ENCODE assay signal across 22 mouse cellular contexts in the genomic region with DNA sequence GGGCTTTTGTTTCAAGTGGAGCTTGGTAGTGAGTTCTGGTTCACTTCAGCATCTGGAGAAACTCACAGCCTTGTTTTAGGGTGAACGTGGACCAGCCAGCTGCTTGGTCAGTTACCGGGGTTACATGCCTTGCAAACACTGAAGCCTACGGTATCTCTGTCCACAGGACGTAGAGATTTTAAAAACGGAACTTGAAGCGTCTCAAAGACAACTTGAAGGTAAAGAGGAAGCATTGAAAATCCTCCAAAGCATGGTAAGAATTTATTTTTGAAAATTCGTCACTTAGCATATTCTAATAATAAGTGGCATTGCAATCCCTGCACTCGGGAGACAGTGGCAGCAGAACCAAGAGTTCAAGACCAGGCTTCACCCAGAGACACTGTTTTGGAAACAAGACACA.
"Had no signal": no experiment of that assay in that cellular context is flagged by ENCODE, and none has a peak within 500 bp of the region (broad histone marks: within the 10 kb centered on the region; RNA-seq: fewer than 3 reads in every experiment).

No protein-coding gene starts in this region.

- H3K27me3 ChIP-seq: liver, embryonic 15.5 days; lung, embryonic 15.5 days; midbrain, embryonic 12.5 days; neural tube, embryonic 13.5 days; neural tube, embryonic 15.5 days had no signal

- H3K9ac ChIP-seq: liver, embryonic 15.5 days; liver, postnatal 0 days; lung, embryonic 15.5 days; midbrain, embryonic 12.5 days; neural tube, embryonic 13.5 days; neural tube, embryonic 15.5 days had no signal

- H3K9me3 ChIP-seq: liver, embryonic 15.5 days; lung, embryonic 15.5 days; midbrain, embryonic 10.5 days; midbrain, embryonic 12.5 days; neural tube, embryonic 13.5 days; neural tube, embryonic 15.5 days had no signal

- DNase-seq: liver, postnatal 0 days; lung, adult 2 months; lung, postnatal 14 days; lung, postnatal 36 days; midbrain, embryonic 14.5 days; retina, postnatal 1 day; right cerebral cortex, adult 18-20 months; right cerebral cortex, postnatal 25 days; right cerebral cortex, postnatal 4 days; spleen, adult 18-20 months; thymus, adult 18-20 months; thymus, postnatal 14 days; thymus, postnatal 36 days had no signal

- H3K36me3 ChIP-seq: lung, embryonic 15.5 days; midbrain, embryonic 10.5 days; midbrain, embryonic 12.5 days; neural tube, embryonic 13.5 days; neural tube, embryonic 15.5 days had no signal

- H3K27ac ChIP-seq: liver, embryonic 15.5 days; lung, embryonic 15.5 days; midbrain, embryonic 10.5 days; midbrain, embryonic 12.5 days; neural tube, embryonic 13.5 days; neural tube, embryonic 15.5 days had no signal

- H3K4me1 ChIP-seq: lung, embryonic 15.5 days; midbrain, embryonic 10.5 days; midbrain, embryonic 12.5 days; neural tube, embryonic 13.5 days; neural tube, embryonic 15.5 days had no signal

- H3K4me2 ChIP-seq: liver, embryonic 15.5 days; lung, embryonic 15.5 days; midbrain, embryonic 12.5 days; neural tube, embryonic 13.5 days; neural tube, embryonic 15.5 days had no signal

- H3K4me3 ChIP-seq: liver, embryonic 15.5 days; lung, embryonic 15.5 days; midbrain, embryonic 10.5 days; midbrain, embryonic 12.5 days; myocyte; neural tube, embryonic 13.5 days; neural tube, embryonic 15.5 days had no signal

- ATAC-seq: liver, postnatal 0 days; lung, postnatal 0 days; midbrain, embryonic 16.5 days had no signal
